In the genomic region with DNA sequence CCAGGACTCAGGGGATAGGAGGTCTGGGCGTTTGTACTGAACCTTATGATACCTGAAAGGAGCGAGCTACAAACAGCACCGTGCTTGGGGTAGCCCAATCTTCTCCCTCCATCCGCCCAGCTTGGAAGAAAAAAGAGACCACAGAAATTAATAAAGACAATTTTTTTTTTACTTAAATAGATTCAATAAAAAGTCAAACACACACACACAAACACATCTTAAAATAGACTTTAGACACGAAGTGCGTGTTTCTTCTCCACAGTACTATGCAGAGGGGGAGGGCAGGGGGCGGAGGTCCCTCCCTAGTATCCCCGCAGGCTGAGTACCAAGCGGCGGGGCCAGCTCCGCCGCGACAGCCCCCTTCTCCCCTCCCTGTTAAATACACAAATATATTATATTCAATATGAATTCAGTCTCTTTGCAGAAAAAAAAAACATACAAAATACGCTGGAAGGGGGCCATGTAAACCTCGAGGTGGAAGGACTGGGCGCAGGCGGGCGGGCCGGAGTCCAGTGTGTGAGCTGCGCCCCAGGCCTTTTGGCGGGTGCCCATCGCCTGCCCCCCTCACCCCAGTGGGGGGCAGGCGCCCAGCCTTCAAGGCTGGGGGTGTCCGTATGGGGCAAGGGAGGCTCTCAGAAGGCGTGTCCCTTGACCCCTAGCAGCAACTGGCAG, we compare ENCODE assay signal across 8 mouse cellular contexts. TPM values are rescaled to one million over a fixed set of nuclear protein-coding genes. Genes with fewer than 3 reads are reported as not detected.
DNase-seq lines count a peak whose midpoint lies in the region; ATAC-seq and TF ChIP-seq lines count a peak whose summit lies in the region.

No protein-coding gene starts in this region.

- peak overlapping the region; percentile 100 for H3K27ac ChIP-seq in gastrocnemius, adult 2 months
- H3K27ac ChIP-seq in limb, embryonic 12.5 days: no peak overlapping the region
- peak overlapping the region; percentile 94 for H3K27ac ChIP-seq in stomach, embryonic 16.5 days (ENCODE audit: low read length)

- intact Hi-C loops in gastrocnemius, adult 2 months (cut with DNase I): loop anchor here (5.0 to 10.0 kb wide), 3 partner anchors 95 to 312 kb away; partner anchors contain the start of genes Calr, Dhps and Ier2

- no peak for ATAC-seq in limb, embryonic 12.5 days (ENCODE audit: insufficient number of reproducible peaks, insufficient read depth, low FRiP score, low TSS enrichment, low read depth)
- ATAC-seq in stomach, embryonic 16.5 days (ENCODE audit: insufficient read depth, low FRiP score): no peak

- H3K9me3 ChIP-seq in limb, embryonic 12.5 days: no peaks in the 10 kb centered on the region
- no peaks in the 10 kb centered on the region for H3K9me3 ChIP-seq in stomach, embryonic 16.5 days (replicated peaks; ENCODE audit: control insufficient read depth, low read length)

- H3K4me2 ChIP-seq in limb, embryonic 12.5 days: peak overlapping the region; percentile 99
- peak overlapping the region; percentile 90 for H3K4me2 ChIP-seq in stomach, embryonic 16.5 days (ENCODE audit: low read depth, low read length)

- no peak for DNase-seq in gastrocnemius, adult 2 months
- no peak for DNase-seq in gastrocnemius, adult 8-10 months (ENCODE audit: low spot score in 2 of 2)
- peak; percentile 53 for DNase-seq in thymus, postnatal 4 days
- DNase-seq in thymus, postnatal 36 days: no peak
- DNase-seq in right cerebral cortex, postnatal 36 days (ENCODE audit: low spot score in 2 of 2): no peak
- DNase-seq in ovary, postnatal 36 days (ENCODE audit: low spot score): no peak

- peak overlapping the region; percentile 65 for H3K9ac ChIP-seq in limb, embryonic 12.5 days (replicated peaks)
- peak overlapping the region; percentile 87 for H3K9ac ChIP-seq in stomach, embryonic 16.5 days (ENCODE audit: low read length)

- WGBS in limb, embryonic 12.5 days: 2% methylated on average over 25 of the region's 25 CpGs
- WGBS in stomach, embryonic 16.5 days: 1% methylated on average over 25 of the region's 25 CpGs

- H3K36me3 ChIP-seq in limb, embryonic 12.5 days: peaks cover 33% of the 10 kb centered on the region
- no peaks in the 10 kb centered on the region for H3K36me3 ChIP-seq in stomach, embryonic 16.5 days (ENCODE audit: control insufficient read depth, insufficient read depth, low read length)

- peak overlapping the region; percentile 89 for H3K4me3 ChIP-seq in gastrocnemius, adult 2 months
- peak overlapping the region; percentile 56 for H3K4me3 ChIP-seq in limb, embryonic 12.5 days (replicated peaks)
- H3K4me3 ChIP-seq in stomach, embryonic 16.5 days (replicated peaks; ENCODE audit: low read length): peak overlapping the region; percentile 72

- TF ChIP-seq CTCF in gastrocnemius, adult 2 months (IDR thresholded peaks at IDR 0.05): no peak

- H3K27me3 ChIP-seq in limb, embryonic 12.5 days: peaks cover 30% of the 10 kb centered on the region
- H3K27me3 ChIP-seq in stomach, embryonic 16.5 days (ENCODE audit: control insufficient read depth, insufficient read depth, low read length): no peaks in the 10 kb centered on the region

- H3K4me1 ChIP-seq in limb, embryonic 12.5 days (replicated peaks): peaks cover 64% of the 10 kb centered on the region
- peaks cover 44% of the 10 kb centered on the region for H3K4me1 ChIP-seq in stomach, embryonic 16.5 days (ENCODE audit: control insufficient read depth, insufficient read depth, low read length)

RNA-seq across cellular contexts. Expression of gene Junb, which starts 1.6 kb away (rescaled TPM):
- 10 to 100 TPM in 1 of 2 experiments, 1 to 10 TPM in 1; 5.7 to 10.1 TPM for total RNA-seq in gastrocnemius, adult 2 months (2021)
- total RNA-seq in gastrocnemius, adult 8-10 months (2022): 1 to 10 TPM; 5.9 to 9.6 (median 7.5) TPM
- 7.6 and 10.5 TPM in 2 replicates for polyA plus RNA-seq in limb, embryonic 12.5 days (2016; fragmentation: Nextera tagmentation; extraction: Ambion mirVana)
- polyA plus RNA-seq in stomach, embryonic 16.5 days (2015; fragmentation: Nextera tagmentation; extraction: Ambion mirVana): 21.6 and 25.8 TPM in 2 replicates

RNA-seq across cellular contexts. Expression of gene Rnaseh2a, which starts 7.3 kb away (rescaled TPM):
- total RNA-seq in gastrocnemius, adult 2 months (2021): 10 to 100 TPM; 22.1 to 25.9 TPM
- 10 to 100 TPM; 20.4 to 26.5 (median 23.9) TPM for total RNA-seq in gastrocnemius, adult 8-10 months (2022)
- polyA plus RNA-seq in limb, embryonic 12.5 days (2016; fragmentation: Nextera tagmentation; extraction: Ambion mirVana): 105 and 122 TPM in 2 replicates
- polyA plus RNA-seq in stomach, embryonic 16.5 days (2015; fragmentation: Nextera tagmentation; extraction: Ambion mirVana): 97.5 and 108 TPM in 2 replicates

RNA-seq across cellular contexts. Expression of gene Prdx2, which starts 7.5 kb away (rescaled TPM):
- total RNA-seq in gastrocnemius, adult 2 months (2021): 100 to 1,000 TPM; 151 to 245 TPM
- 100 to 1,000 TPM; 173 to 193 (median 187) TPM for total RNA-seq in gastrocnemius, adult 8-10 months (2022)
- 1,079 and 1,120 TPM in 2 replicates for polyA plus RNA-seq in limb, embryonic 12.5 days (2016; fragmentation: Nextera tagmentation; extraction: Ambion mirVana)
- polyA plus RNA-seq in stomach, embryonic 16.5 days (2015; fragmentation: Nextera tagmentation; extraction: Ambion mirVana): 584 and 593 TPM in 2 replicates

RNA-seq across cellular contexts. Expression of gene Gm49661, which starts 7.7 kb away (rescaled TPM):
- total RNA-seq in gastrocnemius, adult 2 months (2021): not detected
- 1 to 10 TPM in 1 of 4 experiments, not detected in 3; 1.1 TPM for total RNA-seq in gastrocnemius, adult 8-10 months (2022)
- polyA plus RNA-seq in limb, embryonic 12.5 days (2016; fragmentation: Nextera tagmentation; extraction: Ambion mirVana): not detected in 2 replicates
- not detected in 2 replicates for polyA plus RNA-seq in stomach, embryonic 16.5 days (2015; fragmentation: Nextera tagmentation; extraction: Ambion mirVana)

RNA-seq across cellular contexts. Expression of gene Hook2, which starts 13.5 kb away (rescaled TPM):
- total RNA-seq in gastrocnemius, adult 2 months (2021): 1 to 10 TPM; 1.4 to 2.0 TPM
- total RNA-seq in gastrocnemius, adult 8-10 months (2022): 1 to 10 TPM; 2.0 to 3.1 (median 2.6) TPM
- 19.3 and 19.7 TPM in 2 replicates for polyA plus RNA-seq in limb, embryonic 12.5 days (2016; fragmentation: Nextera tagmentation; extraction: Ambion mirVana)
- polyA plus RNA-seq in stomach, embryonic 16.5 days (2015; fragmentation: Nextera tagmentation; extraction: Ambion mirVana): 50.0 TPM in 2 replicates
